Mouse (Mus musculus) mature B cell (primary cell): Measurements from ENCODE around the gene Rrp1.
"Not testable (repeated sequence)": the region's sequence is repeated elsewhere in the genome, so short reads cannot be mapped to it uniquely, and the experiment has no call there.

Experiments used
- in situ Hi-C: fragments of 300-500 bp; cut with MboI; formaldehyde crosslinking; loops from 2 replicates; pipeline ENCODE4 v1.14.3; 2019

Rrp1 gene

DNA sequence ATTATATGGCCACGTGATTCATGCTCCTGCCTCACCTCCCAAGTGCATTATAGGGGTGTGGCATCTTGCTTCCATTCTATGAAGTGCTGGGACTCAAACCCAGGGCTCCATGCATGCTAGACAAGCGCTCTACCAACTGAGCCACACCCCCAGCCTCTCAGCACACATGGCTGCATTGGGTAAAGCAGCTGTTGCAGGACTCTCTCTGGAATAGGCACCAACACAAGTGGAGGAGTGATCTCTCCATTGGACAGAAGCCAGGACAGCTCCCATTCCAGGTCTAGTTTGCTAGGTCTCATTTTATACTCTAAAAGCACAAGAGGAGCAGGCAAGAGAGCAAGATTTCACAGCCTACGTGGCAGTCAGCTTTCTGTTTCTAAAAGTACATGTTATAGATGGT lies 29.3 kb downstream of the Rrp1 start:
- in situ Hi-C loops, result no loop called here

DNA sequence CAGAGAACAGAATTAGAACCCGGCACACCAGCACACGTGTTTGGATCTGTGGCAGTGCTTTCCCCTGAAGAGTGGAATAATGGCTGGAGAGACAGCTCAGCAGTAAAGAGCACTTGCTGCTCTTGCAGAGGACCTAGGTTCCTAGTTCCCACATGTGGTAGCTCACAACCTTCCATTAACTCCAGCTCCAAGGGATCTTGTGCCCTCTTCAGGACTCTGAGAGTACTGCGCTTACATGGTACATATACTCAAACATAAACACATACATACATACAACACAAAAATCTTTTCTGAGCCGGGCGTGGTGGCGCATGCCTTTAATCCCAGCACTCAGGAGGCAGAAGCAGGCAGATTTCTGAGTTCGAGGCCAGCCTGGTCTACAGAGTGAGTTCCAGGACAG lies 34.3 kb downstream of the Rrp1 start:
- in situ Hi-C loops, result no loop called here

DNA sequence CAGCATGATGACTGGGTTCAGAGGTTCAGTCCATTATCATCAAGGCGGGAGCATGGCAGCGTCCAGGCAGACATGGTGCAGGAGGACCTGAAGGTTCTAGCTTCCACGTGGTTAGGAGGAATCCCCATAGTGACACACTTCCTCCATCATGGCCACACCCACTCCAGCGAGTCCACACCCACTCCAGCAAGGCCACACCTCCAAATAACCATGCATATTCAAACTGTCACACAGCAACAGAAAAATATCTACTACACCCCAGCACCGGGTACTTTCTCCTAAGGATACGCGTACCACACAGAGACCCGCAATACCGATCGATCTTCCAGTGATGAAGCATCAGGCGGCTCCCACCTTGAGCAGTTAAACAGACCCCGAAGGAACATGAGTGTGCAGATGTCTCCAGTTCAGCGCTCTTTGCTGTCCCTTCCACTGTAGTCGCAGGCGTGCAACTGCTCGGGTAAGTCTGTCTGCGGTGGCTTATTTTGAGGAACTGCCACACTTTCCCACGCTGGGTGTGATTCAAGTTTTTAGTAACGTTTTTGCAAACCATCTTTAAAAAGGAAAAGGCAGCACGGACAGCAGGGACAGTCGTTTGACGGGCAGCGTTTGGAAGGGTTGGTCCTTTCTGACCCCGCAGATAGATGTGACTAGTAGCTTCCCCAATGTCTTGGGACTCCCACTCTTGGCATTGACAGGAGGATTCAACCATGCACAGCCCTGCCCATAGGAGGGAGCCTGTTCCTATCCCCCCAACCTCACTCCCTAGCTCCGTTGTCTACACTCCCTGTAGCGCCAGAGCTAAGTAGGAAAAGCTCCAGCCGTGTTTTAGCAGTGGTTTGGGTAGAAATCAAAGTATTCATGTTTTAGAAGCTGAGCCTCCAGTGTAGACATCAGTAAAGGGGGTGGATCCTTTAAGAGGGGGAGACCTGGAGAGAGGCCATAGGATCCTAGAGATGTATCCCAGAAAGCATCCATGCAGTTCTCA lies 39.9 kb downstream of the Rrp1 start:
- in situ Hi-C loops, result no loop called here

DNA sequence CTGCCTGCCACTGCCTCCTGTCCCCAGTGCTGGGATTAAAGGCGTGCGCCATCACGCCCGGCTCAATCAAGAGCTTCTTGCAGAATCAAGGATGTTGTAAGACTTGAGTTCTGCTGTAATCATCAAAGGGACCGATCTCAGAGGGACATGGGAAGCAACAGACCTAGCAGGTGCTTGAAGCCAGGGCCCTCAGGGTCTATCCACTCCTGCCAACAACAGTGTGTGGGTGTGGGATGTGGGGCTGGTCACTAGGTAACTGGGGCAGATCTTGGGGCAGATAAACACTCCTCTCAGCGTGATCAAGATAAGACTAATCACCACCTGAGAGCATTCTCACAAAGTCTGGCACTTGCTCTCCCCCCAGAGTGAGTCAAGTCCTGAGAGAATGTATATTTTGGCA lies 41.1 kb downstream of the Rrp1 start:
- in situ Hi-C loops, result no loop called here

DNA sequence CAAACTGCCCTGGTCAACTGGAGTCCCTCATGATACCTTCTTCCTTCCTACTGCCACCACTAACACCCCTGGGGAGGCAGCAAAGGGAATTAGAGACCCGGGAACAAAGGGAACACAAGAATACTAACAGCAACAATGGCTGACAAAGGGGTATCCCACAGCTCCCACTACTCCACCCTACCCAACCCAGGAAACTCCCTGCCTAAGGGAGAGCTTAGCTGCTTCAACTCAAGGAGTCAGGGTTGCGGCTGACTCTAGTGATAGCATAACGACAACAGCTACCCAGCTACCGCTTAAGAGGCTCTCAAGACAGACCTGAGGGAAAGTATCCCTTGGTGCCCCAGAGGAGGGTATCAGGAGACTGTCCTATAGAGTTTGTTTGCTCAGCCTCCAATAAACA lies 45.3 kb downstream of the Rrp1 start:
- in situ Hi-C loops, result no loop called here

DNA sequence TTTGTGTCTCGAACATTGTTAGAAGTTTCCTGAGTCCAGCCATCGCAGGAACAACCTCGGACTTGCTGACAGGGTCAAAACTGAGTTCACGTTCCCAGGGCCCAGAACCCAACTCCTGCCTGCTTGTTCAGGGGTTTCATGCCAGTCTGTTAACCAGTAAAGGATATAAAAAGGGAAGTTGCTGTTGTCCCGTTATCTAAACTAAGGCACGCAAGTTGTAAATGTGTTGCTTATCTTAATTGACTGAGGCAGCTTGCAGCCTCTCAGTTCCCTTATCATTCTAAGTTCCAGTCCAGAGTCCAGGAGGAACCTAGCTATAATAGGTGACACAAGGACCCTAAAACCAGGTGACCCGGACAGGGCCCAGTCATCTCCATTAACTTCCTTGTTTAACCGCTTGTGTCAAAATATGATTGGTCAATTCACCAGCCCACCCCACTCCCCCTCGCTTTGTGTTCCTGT lies 46.0 kb downstream of the Rrp1 start:
- in situ Hi-C loops, result no loop called here

DNA sequence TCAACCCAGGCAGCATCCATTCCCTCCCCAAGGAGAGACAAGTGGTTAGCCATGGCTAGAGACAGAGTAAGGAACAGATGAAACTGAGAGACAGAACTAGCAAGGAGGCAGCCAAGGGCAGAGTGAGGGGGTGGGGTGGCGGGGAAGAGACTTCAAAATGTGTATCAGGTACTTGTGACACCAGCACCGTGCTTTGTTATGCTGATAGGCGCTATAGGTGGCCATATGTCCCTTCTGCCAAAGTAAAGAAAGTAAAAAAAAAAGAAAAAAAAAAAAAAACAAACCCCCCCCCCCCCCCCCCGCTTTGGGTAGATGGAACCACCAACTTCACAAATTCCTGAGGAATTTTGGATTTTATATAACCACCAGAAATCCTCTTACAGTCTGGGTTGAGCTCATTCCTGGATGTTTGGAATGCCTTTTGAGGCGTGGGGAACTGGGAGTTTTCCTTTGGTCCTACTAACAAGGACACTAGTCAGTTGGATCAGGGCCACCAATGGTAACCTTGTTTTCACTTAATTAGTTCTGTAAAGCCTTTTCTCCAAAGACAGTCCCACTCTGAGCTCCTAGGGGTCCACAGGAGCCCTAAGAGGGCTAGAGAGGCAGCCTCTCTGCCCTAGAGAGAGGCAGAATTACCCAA lies 46.5 kb downstream of the Rrp1 start:
- in situ Hi-C loops, result no loop called here

DNA sequence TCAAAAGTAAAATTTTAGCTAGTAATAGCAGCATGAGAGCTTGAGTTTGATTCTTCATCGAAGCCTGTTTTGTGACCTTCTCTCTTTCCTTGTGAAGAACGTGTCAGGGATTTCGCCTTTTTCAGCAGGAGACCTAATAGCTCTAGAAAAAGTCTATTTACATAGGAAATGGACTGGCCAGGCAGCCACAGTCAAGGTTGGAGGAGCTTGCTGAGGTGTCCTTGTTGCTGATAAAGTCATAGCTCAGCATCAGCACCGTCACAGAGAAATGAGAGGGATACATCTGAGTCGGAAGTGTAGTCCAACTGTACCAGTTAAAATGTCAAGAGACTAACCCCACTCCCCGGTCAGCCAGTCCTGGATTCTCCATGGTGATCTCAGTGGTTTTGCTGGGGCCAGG lies 47.3 kb downstream of the Rrp1 start:
- in situ Hi-C loops, result no loop called here

DNA sequence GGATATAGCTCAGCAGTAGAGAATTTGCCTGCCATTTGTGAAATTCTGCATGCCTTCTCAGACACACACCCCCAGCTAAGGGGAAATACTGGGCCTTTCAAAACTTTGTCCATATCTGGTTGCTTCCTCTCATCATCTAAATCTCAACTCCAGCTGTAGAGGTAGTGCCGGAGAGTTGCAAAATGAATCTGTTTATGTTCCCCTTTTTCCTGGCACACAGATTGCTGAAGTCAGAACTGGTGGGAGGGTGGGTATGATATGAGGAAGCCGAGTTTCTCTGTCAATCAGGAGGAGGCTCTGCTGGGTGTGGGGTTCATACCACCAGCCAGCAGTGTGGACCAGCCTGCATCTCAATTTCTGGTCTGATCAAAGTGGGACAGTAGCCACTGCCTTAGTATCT lies 48.7 kb downstream of the Rrp1 start:
- in situ Hi-C loops, result no loop called here

DNA sequence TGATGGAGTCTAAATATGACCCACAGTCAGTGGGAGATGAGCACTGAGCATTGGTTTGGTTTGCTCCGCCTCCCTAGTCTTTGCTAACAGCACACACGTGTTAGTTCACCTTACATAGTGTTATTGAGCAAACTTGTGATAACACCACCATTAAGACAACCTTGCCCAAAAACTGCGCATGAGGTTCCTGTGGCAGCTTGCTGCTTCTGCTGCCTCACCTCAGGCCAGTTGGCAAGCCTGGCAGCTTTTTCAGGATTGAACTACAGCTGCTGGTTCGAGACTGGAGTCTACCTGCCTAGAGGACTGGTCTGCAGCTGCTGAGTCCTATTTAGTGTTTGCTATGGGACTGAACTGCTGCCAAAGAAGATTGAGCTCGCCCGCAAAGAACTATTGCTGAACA lies 49.5 kb downstream of the Rrp1 start:
- in situ Hi-C loops, result no loop called here

DNA sequence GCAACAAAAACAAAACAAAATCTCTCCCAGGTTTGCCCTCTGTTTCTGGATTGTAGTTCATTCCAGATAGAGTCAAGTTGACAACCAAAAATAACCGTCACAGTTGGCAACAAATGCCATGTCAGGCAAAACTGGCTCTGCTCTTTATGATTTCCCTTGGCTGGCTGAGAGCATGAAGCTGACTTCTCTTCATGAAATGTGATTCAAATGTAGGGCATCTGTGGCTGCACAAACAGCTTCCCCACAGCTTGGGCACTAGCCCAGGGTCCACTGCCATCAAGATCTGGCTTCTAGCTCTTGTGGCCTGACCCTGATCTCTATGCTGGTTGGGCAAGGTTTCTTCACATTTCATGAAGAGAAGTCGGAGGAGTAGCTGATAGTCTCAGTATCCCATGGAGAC lies 50.9 kb downstream of the Rrp1 start:
- in situ Hi-C loops, result no loop called here

DNA sequence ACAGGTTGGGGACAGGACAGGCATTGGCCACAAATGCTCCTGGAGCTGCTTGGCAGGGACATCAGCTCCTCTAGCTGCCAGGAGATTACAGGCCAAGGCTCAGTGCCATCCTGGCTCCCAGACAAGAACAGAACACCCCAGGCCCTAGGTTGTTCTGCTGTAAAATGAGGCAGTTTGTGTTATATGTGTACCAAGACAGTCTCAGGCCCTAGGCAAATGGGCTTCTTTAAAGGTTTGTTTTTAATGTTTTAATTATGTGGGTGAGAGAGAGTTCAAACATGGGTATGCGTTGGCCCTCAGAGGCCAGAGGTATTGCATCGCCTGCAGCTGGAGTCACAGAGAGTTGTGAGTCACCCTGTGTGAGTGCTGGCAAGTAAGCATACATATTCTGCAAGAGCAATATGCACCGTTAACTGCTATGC lies 52.5 kb downstream of the Rrp1 start:
- in situ Hi-C loops, result no loop called here

DNA sequence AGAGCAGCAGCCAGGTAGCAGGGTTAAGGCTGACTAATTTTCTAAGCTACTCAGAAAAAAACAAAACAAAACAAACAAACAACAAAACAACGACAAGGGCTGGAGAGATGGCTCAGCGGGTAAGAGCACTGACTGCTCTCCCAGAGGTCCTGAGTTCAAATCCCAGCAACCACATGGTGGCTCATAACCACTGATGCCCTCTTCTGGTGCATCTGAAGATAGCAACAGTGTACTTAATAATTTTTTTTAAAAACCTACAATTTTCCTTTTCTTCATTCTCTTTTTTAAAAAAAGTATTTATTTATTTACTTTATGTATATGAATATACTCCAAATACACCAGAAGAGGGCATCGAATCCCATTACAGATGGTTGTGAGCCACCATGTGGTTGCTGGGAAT lies 53.8 kb downstream of the Rrp1 start:
- in situ Hi-C loops, result not testable (repeated sequence)

DNA sequence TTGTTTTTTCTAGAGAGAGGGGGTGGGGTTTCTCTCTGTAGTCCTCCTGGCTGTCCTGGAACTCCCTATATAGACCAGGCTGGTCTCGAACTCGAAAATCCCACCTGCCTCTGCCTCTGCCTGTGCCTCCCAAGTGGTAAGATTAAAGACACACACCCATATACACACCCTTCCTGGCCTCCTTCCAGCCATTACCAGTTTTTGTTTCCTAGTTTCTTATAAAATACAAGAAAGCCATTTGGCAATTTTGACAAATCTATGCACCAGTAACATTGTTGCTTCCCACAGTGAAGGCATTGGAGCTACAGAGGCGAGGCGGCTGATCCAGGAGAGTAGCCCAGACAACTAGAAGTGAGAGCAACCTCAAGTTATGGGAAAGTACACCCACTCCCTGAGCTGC lies 54.6 kb downstream of the Rrp1 start:
- in situ Hi-C loops, result no loop called here

DNA sequence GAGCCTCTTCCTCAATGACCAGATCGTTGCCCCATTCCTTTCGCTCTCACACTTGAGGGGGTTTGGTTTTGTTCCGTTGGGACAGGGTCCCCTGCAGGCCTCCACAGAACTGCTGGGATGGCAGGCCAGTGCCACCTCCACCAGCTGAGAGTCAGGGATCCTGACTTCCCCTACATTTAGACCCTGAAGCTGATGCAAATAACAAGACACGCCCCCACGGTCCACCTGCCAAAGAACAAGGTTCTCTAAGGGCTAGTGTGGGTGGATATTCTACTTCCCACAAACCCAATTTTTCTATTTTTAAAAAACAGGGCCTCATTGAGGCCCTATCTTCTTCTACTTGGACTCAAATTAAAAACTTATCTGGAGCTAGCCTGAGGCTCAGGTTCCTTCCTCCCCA lies 55.1 kb downstream of the Rrp1 start:
- in situ Hi-C loops, result no loop called here

DNA sequence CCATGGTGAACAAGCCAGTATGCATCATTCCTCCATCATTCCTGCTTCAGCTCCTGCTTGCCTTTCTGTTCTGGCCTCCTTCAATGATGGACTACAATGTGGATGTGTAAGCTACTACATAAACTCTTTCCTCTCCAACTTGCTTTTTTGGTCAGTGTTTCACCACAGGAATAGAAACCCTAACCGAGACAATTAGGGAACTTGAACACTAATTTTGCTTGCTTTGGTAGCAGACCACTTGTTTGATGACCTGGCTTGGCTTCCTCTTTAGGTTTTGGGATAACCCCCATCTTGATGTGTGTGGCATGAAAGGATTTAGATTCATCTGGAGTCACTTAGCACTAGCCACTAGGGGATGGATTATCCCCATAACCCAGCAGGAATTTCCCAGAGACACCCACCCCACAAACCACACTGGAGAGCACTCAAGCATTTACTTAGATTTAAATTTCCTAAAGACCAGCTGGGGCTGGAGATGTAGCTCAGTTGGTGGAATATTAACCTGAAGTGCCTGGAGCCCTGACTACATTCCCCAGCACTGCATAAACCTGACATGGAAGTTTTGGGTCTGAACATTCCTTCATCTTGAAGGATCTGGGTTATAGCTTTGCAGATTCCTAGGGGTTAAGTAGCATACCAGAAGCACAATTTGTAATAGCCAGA lies 56.8 kb downstream of the Rrp1 start:
- in situ Hi-C loops, result no loop called here

DNA sequence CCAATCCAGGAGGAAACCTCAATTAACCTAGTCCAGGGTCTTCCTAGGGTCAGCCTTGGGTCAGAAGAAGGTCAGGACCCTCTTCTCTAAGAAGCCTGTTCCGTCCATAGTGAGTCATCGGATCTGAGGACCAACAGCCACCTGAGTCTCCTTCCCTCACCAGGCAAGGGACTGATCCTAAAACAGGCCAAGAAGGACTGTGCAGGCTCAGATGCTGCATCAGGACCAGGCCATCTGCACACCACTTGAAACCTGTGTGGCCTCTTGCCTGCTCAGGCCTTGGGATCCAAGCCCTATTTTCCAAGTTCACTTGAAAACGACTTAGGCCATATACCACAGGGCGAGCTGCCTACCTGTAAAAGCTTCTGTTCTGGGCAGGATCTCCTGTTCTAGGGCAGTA lies 59.6 kb downstream of the Rrp1 start:
- in situ Hi-C loops, result no loop called here

DNA sequence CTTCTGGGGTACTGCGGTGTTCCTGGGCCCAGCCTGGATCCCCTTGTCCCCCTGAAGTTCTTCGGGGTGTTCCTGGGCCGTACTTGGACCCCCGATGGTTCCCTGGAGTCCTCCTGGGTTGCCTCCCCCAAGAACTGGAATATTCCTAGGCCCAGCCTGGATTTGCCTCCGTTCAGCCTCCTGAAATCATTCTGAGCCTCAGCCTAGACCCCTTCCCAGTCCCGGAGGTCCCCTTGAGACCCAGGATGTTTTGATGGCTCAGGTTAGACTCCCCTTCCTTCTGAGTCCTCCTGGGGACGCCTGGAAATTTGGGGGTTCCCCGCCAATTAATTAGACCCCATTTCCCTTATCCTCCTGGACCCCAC lies 60.2 kb downstream of the Rrp1 start:
- in situ Hi-C loops, result no loop called here

DNA sequence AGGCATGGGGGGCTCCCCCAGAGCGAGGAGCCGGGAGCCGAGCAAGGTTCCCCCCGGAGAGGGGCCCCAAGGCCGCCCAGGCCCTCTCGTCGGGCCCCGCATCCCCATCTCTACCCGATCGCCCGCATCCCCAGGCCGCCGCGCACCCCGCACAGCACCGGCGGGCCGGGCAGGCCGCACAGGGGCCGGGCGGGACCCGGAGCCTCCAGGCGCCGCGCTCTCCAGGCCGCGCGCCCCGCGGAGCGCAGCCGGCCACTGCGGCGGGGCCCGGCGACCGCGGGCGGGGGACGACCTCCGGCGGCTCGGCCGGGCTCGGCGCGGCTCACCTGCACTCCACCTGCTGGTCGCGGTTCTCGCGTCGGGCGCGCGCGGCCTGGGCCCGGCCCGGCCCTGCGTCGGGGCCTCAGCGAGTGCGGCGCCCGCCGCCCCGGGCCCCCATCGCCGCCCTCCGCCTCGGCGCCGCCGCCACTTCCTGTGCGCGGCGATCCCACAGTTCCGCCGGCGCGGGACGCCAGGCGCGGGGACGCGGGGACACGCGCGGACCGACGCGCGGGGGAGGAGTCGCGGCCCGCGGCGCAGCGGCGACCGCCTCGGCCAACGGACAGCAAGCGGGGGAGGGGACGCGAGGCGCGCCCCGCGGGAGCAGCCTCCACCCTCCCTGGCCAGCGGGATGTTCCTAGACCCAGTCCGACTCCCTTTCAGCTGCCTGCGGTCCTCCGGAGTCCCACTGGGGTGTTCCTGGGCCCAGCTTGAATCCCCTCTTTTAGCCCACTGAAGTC lies 60.8 kb downstream of the Rrp1 start, which contains the start of gene Agpat3:
Gene Agpat3, minus strand, starts transcription at position 603 of the 779 bp plus-strand sequence.
- in situ Hi-C loops, result no loop called here

DNA sequence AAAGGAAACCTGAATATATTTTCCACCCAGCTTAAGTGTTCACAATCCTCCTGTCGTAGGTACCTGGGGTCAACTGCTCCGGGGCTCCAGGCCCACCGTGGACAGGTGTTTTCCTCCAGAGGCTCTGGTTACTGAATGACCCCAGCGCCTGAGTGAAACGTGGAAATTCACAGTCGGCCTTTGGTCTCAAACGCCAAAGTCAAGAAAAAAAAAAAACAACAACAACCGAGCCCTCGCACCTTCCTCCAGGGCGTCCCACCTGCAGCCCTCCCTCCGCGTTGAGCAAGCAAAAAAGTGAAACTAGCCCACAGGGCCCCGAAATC lies 61.3 kb downstream of the Rrp1 start:
- in situ Hi-C loops, result no loop called here

DNA sequence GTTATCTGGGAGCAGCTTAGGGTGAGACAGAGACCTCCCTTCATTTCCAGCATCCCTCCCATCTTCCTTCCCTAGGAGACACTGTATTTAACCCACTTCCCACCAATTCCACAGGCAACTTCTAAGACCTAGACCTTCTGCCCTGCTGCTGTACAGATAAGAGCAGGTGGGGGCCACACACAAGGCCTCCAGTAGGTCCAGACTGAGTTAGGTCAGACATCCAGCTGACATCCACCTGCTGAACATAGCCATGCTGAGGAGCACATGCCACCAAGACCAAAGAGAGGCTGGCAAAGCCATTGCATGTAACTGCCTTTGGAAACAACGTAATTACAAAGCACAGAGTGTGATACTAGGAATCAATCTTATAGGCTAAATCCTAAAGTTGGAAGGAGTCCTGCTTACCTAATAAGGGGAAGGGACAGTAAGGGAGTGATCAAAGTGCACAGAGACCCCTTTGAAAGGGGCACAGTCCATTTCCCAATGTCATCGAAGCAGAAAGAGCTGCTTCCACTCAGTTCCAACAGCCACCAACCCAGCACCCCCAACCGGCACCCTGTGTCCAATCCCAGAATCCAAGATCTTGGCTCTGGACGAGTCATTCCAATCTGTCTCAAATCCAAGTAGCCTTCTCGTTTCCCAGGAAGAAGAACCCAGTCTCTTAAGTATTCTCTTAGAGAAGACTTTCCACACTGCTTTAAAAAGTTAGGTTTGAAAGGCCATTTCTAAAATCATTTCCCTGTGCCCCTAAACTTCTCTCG lies 61.9 kb downstream of the Rrp1 start:
- in situ Hi-C loops, result no loop called here
